Mouse (Mus musculus) hindbrain, postnatal 0 days (tissue): ENCODE data around the gene Limd2. TPM values are rescaled to one million over a fixed set of nuclear protein-coding genes. Genes with fewer than 3 reads are reported as not detected.
A peak's percentile ranks its signal among the peaks of the same experiment; 100 is the strongest.

Experiments
- ATAC-seq: fragments of 200-750 bp; cut with Nextera tagmentation; 2 replicates; pipeline ENCODE4 v1.8.0; 2017; ENCODE audit warnings: mild to moderate bottlenecking, moderate TSS enrichment, moderate library complexity
- DNase-seq: peaks from one replicate; pipeline ENCODE4 v3.0.0-alpha.2; 2015; ENCODE audit warnings: low spot score
- H3K27ac ChIP-seq: fragments of 300-500 bp; sonication (generic); 2 replicates; pipeline ENCODE4 v1.5.1; 2014; ENCODE audit warnings: mild to moderate bottlenecking
- H3K27me3 ChIP-seq: fragments of 300-500 bp; sonication (generic); 2 replicates; pipeline ENCODE4 v1.6.1; 2014; ENCODE audit warnings: low read length, mixed read lengths; ENCODE audit not compliant: insufficient read depth
- H3K36me3 ChIP-seq: fragments of 300-500 bp; sonication (generic); 2 replicates; pipeline ENCODE4 v1.6.1; 2014; ENCODE audit warnings: low read length, mixed read lengths; ENCODE audit not compliant: insufficient read depth
- H3K4me1 ChIP-seq: fragments of 300-500 bp; sonication (generic); 2 replicates; pipeline ENCODE4 v1.6.1; 2014; ENCODE audit warnings: antibody characterized with exemption, low read length, mixed read lengths; ENCODE audit not compliant: insufficient read depth
- H3K4me2 ChIP-seq: fragments of 300-500 bp; sonication (generic); 2 replicates; pipeline ENCODE4 v1.6.1; 2014; ENCODE audit warnings: low read depth, mild to moderate bottlenecking, low read length, moderate library complexity, mixed read lengths
- H3K4me3 ChIP-seq: fragments of 300-500 bp; sonication (generic); 2 replicates; pipeline ENCODE4 v1.5.1; 2014; ENCODE audit warnings: low read length
- H3K9ac ChIP-seq: fragments of 300-500 bp; sonication (generic); replicated peaks from 2 replicates; pipeline ENCODE4 v1.6.1; 2014; ENCODE audit warnings: mild to moderate bottlenecking, low read length, moderate library complexity, mixed read lengths
- H3K9me3 ChIP-seq: fragments of 300-500 bp; sonication (generic); 2 replicates; pipeline ENCODE4 v1.6.1; 2016; ENCODE audit warnings: low read length, mixed read lengths
- CTCF ChIP-seq: IDR thresholded peaks from 2 replicates; pipeline ENCODE4 v1.5.1; 2016; ENCODE audit warnings: antibody characterized with exemption, control low read depth, low read depth
- WGBS: fragments of 180-500 bp; shearing (Covaris S2); extraction: QIAGEN DNeasy Blood & Tissue Kit; methylation state at CpG from one replicate; pipeline ENCODE4 v1.1.7; 2014; 5-methylcytosine and 5-hydroxymethylcytosine counted together
- polyA plus RNA-seq: library from polyadenylated mRNA; unstranded; fragments of >200 nt; fragmentation: Nextera tagmentation; extraction: Ambion mirVana; gene quantifications from 2 replicates; pipeline ENCODE4 v1.2.1, GENCODE M21; 2015
- total RNA-seq: library from RNA; depleted of rRNA; stranded (reverse); fragments of >200 nt; gene quantifications from 2 replicates; pipeline ENCODE4 v1.2.3, GENCODE M21; 2014

Limd2 gene
- total and polyA plus RNA-seq, 2 experiments from 2014 or later = 80.6 to 120 TPM

DNA sequence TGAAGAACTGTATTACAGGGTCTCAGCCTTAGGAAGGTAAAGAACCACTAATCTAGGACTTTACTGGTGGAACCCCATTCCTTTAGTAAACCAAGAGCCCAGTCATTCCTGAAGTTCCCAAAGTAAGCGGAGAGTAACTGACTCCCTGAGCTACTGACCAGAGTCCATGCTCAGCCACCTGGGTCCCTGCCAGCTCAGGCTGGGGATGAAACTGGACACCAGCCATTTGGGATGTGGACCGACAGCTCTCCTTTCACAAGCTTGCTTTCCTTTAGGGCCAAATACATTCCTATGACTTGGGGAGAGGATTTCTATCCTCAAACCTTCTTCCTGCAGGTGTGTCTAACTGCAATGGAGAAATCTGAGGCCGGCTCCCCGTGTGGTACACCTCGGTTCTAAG is 13.7 kb upstream of the Limd2 start:
- Histone ChIP-seq H3K27ac (no peak overlapping the region), H3K9ac (no peak overlapping the region), H3K36me3 (peaks cover 7% of the 10 kb centered on the region; the same call in 1 of the 2 replicates), H3K27me3 (no peaks in the 10 kb centered on the region), H3K4me1 (no peaks in the 10 kb centered on the region), H3K9me3 (no peaks in the 10 kb centered on the region), H3K4me2 (no peak overlapping the region), H3K4me3 (no peak overlapping the region)
- no peak for ATAC-seq
- no peak for DNase-seq
- 74% methylated on average over 5 of the region's 5 CpGs for WGBS
- TF ChIP-seq CTCF = no peak

GRCm38 (mm10) chr11:106173228-106173627 is 12.6 kb upstream of the Limd2 start:
- no peak for DNase-seq
- Histone ChIP-seq H3K4me2 (no peak overlapping the region), H3K4me1 (no peaks in the 10 kb centered on the region), H3K27me3 (no peaks in the 10 kb centered on the region), H3K27ac (no peak overlapping the region), H3K9me3 (no peaks in the 10 kb centered on the region), H3K4me3 (no peak overlapping the region), H3K9ac (no peak overlapping the region), H3K36me3 (peaks cover 11% of the 10 kb centered on the region; the same call in 1 of the 2 replicates)
- WGBS = 98% methylated on average over 2 of the region's 2 CpGs
- no peak for TF ChIP-seq CTCF
- ATAC-seq = no peak

- no peak overlapping the region for H3K9ac ChIP-seq
- H3K27me3 ChIP-seq = no peaks in the 10 kb centered on the region
- peaks cover 21% of the 10 kb centered on the region; the same call in 1 of the 2 replicates for H3K36me3 ChIP-seq
- no peak overlapping the region for H3K27ac ChIP-seq
- WGBS = 83% methylated on average over 7 of the region's 7 CpGs
- no peaks in the 10 kb centered on the region for H3K4me1 ChIP-seq
- DNase-seq = peak; percentile 58
- no peaks in the 10 kb centered on the region for H3K9me3 ChIP-seq
- H3K4me2 ChIP-seq = no peak overlapping the region
- peak; percentile 63 for TF ChIP-seq CTCF
- H3K4me3 ChIP-seq = no peak overlapping the region
- no peak for ATAC-seq
These were observed 10.1 kb upstream of the Limd2 start for GRCm38 (mm10) chr11:106170807-106171206.

DNA sequence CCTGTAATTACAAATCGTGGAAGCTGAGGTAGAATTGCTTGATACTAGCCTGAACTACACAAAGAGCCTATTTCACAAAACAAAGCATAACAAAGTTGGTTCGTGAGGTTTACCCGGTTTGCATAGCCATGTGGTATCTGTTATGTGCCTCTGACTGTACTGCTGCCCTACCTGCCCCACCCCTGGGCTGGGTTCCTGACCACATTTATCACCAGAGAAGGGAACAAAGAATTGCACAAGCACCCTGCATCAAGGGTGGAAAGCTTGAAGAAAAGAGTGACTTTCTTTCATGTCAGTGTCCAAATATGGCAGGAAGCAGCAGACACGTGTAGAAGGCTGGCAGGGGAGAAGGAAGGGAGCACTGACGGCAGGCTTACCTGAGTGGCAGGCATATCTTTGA is 6.8 kb upstream of the Limd2 start:
- no peaks in the 10 kb centered on the region for H3K4me1 ChIP-seq
- 87% methylated on average over 5 of the region's 5 CpGs for WGBS
- H3K4me3 ChIP-seq = no peak overlapping the region
- no peak for TF ChIP-seq CTCF
- DNase-seq (no peak), ATAC-seq (no peak)
- no peak overlapping the region for H3K4me2 ChIP-seq
- no peak overlapping the region for H3K27ac ChIP-seq
- H3K9ac ChIP-seq = no peak overlapping the region
- no peaks in the 10 kb centered on the region for H3K9me3 ChIP-seq
- H3K36me3 ChIP-seq = peaks cover 47% of the 10 kb centered on the region; the same call in 1 of the 2 replicates
- H3K27me3 ChIP-seq = no peaks in the 10 kb centered on the region

- H3K27ac ChIP-seq = no peak overlapping the region
- H3K36me3 ChIP-seq = peaks cover 43% of the 10 kb centered on the region; the same call in 1 of the 2 replicates
- no peak overlapping the region for H3K9ac ChIP-seq
- ATAC-seq (no peak), DNase-seq (no peak)
- peaks cover 11% of the 10 kb centered on the region; the same call in 1 of the 2 replicates for H3K4me1 ChIP-seq
- no peak for TF ChIP-seq CTCF
- H3K27me3 ChIP-seq = no peaks in the 10 kb centered on the region
- H3K4me3 ChIP-seq = no peak overlapping the region
- 91% methylated on average over 16 of the region's 16 CpGs for WGBS
- H3K9me3 ChIP-seq = no peaks in the 10 kb centered on the region
- H3K4me2 ChIP-seq = no peak overlapping the region
These were observed 4.0 kb upstream of the Limd2 start for GRCm38 (mm10) chr11:106164601-106165180.

- no peak for TF ChIP-seq CTCF
- WGBS = 94% methylated on average over 4 of the region's 4 CpGs
- H3K4me2 ChIP-seq = no peak overlapping the region
- H3K27me3 ChIP-seq = no peaks in the 10 kb centered on the region
- no peak for DNase-seq
- peaks cover 36% of the 10 kb centered on the region; the same call in 1 of the 2 replicates for H3K36me3 ChIP-seq
- no peak overlapping the region for H3K9ac ChIP-seq
- no peak overlapping the region for H3K27ac ChIP-seq
- no peaks in the 10 kb centered on the region for H3K9me3 ChIP-seq
- H3K4me3 ChIP-seq = no peak overlapping the region
- ATAC-seq = no peak
- H3K4me1 ChIP-seq = peaks cover 11% of the 10 kb centered on the region; the same call in 1 of the 2 replicates
These were observed 2.9 kb upstream of the Limd2 start for GRCm38 (mm10) chr11:106163546-106163945.

DNA sequence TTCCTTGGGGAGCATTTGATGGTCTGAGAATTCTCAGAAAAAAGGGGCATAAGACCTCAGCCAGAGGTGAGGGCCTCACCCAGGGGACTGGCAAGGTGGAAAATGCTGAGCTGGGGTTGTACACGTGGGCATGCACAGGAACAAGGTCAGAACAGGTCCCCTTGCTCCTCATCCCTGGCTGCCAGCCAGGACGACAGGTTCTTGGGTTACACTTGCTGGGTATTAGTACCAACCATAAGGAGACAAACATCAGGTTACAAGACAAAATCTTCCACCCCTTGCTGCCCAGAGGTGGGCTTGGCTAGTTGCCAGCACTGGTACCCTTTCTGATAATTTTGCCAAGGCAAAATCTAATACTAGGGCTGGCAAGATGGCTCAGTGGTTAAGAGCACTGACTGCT is 1.6 kb upstream of the Limd2 start:
- H3K27ac ChIP-seq = no peak overlapping the region
- no peak overlapping the region for H3K4me2 ChIP-seq
- H3K36me3 ChIP-seq = peaks cover 36% of the 10 kb centered on the region
- H3K27me3 ChIP-seq = no peaks in the 10 kb centered on the region
- TF ChIP-seq CTCF = no peak
- no peak overlapping the region for H3K4me3 ChIP-seq
- H3K9me3 ChIP-seq = no peaks in the 10 kb centered on the region
- ATAC-seq (no peak), DNase-seq (no peak)
- WGBS = 82% methylated on average over 2 of the region's 2 CpGs
- no peak overlapping the region for H3K9ac ChIP-seq
- H3K4me1 ChIP-seq = peaks cover 11% of the 10 kb centered on the region; the same call in 1 of the 2 replicates
